Mouse (Mus musculus) stomach, embryonic 14.5 days (tissue): ENCODE results near the gene Catsper3. TPM values are rescaled to one million over a fixed set of nuclear protein-coding genes. Genes with fewer than 3 reads are reported as not detected.
A peak's percentile ranks its signal among the peaks of the same experiment; 100 is the strongest.

Experiments used
- ATAC-seq: fragments of 200-750 bp; cut with Nextera tagmentation; 2 replicates; pipeline ENCODE4 v1.8.0; 2017; ENCODE audit warnings: low read depth, moderate TSS enrichment; ENCODE audit not compliant: insufficient number of reproducible peaks, insufficient read depth, low FRiP score
- H3K27ac ChIP-seq: fragments of 300-500 bp; sonication (generic); 2 replicates; pipeline ENCODE4 v1.5.1; 2014; ENCODE audit warnings: mild to moderate bottlenecking, low read length, moderate library complexity, mixed read lengths
- H3K27me3 ChIP-seq: fragments of 300-500 bp; sonication (generic); 2 replicates; pipeline ENCODE4 v1.6.1; 2014; ENCODE audit warnings: low read length, control low read depth, mixed read lengths; ENCODE audit not compliant: control insufficient read depth, insufficient read depth
- H3K36me3 ChIP-seq: fragments of 300-500 bp; sonication (generic); 2 replicates; pipeline ENCODE4 v1.6.1; 2014; ENCODE audit warnings: mild to moderate bottlenecking, control low read depth, low read length, moderate library complexity, mixed read lengths; ENCODE audit not compliant: control insufficient read depth, insufficient read depth
- H3K4me1 ChIP-seq: fragments of 300-500 bp; sonication (generic); 2 replicates; pipeline ENCODE4 v1.6.1; 2014; ENCODE audit warnings: low read length, control low read depth, mixed read lengths; ENCODE audit not compliant: control insufficient read depth, insufficient read depth
- H3K4me2 ChIP-seq: fragments of 300-500 bp; sonication (generic); replicated peaks from 2 replicates; pipeline ENCODE4 v1.6.1; 2014; ENCODE audit warnings: low read depth, low read length, control low read depth
- H3K4me3 ChIP-seq: fragments of 300-500 bp; sonication (generic); 2 replicates; pipeline ENCODE4 v1.5.1; 2014; ENCODE audit warnings: low read depth, low read length, control low read depth
- H3K9ac ChIP-seq: fragments of 300-500 bp; sonication (generic); replicated peaks from 2 replicates; pipeline ENCODE4 v1.6.1; 2014; ENCODE audit warnings: low read depth, mild to moderate bottlenecking, control low read depth, low read length, moderate library complexity, mixed read lengths
- H3K9me3 ChIP-seq: fragments of 300-500 bp; sonication (generic); 2 replicates; pipeline ENCODE4 v1.6.1; 2016; ENCODE audit warnings: low read depth, low read length, control low read depth; ENCODE audit not compliant: control insufficient read depth
- WGBS: fragments of 180-500 bp; shearing (Covaris S2); extraction: QIAGEN DNeasy Blood & Tissue Kit; methylation state at CpG from one replicate; pipeline ENCODE4 v1.1.7; 2014; 5-methylcytosine and 5-hydroxymethylcytosine counted together
- polyA plus RNA-seq: library from polyadenylated mRNA; unstranded; fragments of >200 nt; fragmentation: Nextera tagmentation; extraction: Ambion mirVana; gene quantifications from 2 replicates; pipeline ENCODE4 v1.2.1, GENCODE M21; 2014

The Catsper3 gene
- polyA plus RNA-seq, 1 experiment from 2014 or later: 0.43 TPM

DNA sequence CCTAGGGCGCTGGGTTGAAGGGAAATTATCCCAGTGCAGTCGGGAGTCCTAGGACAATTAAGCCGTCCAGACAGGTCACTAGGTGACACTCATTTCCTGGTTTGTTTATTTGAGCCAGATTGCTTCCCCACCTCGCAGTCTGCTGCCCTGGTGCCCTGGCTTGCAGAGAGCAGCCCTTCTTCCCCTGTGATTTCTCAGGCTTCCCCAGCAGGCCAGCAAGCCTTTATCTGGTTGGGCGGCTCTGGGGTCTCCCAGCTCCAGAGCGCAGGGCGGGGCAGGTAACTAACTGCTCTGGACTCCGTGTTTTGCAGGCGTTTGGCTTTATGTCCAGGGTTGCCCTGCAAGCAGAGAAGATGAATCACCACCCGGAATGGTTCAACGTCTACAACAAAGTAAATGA, 9.3 kb upstream of the Catsper3 start:
- no peak for ATAC-seq
- no peaks in the 10 kb centered on the region for H3K9me3 ChIP-seq
- no peak overlapping the region for H3K4me3 ChIP-seq
- H3K27ac ChIP-seq: no peak overlapping the region
- H3K27me3 ChIP-seq: no peaks in the 10 kb centered on the region
- 12% methylated on average over 11 of the region's 11 CpGs for WGBS
- no peaks in the 10 kb centered on the region for H3K36me3 ChIP-seq
- H3K4me1 ChIP-seq: no peaks in the 10 kb centered on the region
- no peak overlapping the region for H3K9ac ChIP-seq
- H3K4me2 ChIP-seq: no peak overlapping the region

DNA sequence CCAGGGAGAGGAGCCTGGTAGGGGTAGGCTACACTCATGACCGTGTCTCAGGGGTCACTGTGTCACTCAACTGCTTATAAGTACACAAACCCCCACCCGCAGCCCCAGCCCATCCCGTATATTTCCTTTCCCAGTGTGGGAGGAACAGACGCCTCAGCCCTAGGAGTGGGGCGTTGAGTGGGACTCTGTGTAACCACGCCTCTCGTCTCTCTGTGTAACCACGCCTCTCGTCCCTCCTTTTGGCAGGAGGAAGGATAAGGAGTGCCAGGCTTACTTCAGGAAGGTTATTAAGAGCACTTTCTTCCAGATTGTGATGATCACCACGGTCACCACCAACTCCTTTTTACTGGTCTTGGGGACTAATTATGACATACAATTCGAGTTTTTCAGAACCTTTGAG, 1.8 kb downstream of the Catsper3 start:
- H3K9me3 ChIP-seq: no peaks in the 10 kb centered on the region
- H3K4me1 ChIP-seq: no peaks in the 10 kb centered on the region
- no peak overlapping the region for H3K4me3 ChIP-seq
- no peaks in the 10 kb centered on the region for H3K27me3 ChIP-seq
- H3K4me2 ChIP-seq: no peak overlapping the region
- ATAC-seq: peak; percentile 74; the same call in 1 of the 2 replicates
- H3K36me3 ChIP-seq: no peaks in the 10 kb centered on the region
- 53% methylated on average over 11 of the region's 11 CpGs for WGBS
- no peak overlapping the region for H3K27ac ChIP-seq
- no peak overlapping the region for H3K9ac ChIP-seq

DNA sequence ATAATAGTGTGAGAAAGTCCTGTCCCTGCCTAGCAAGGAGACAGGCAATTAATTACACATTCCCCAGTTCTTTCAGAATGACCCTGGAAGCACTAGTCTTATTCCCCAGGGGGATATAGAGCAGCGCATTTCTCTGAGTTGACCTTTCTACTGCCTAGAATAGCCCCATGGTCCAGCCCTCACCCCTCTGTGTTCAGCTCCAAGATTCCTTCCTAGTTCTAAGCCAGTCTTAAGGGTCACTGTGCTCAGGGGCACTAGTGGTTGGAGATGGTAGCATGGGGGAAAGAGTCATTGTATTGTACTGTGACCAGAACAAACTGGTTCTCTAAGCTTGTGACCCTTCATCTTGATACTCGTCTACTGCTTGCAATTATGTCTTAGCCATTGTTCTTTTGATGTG, 16.9 kb downstream of the Catsper3 start:
- ATAC-seq: no peak
- Histone ChIP-seq H3K27me3 (no peaks in the 10 kb centered on the region), H3K9ac (no peak overlapping the region), H3K27ac (no peak overlapping the region), H3K36me3 (no peaks in the 10 kb centered on the region), H3K4me2 (no peak overlapping the region), H3K4me1 (no peaks in the 10 kb centered on the region), H3K9me3 (no peaks in the 10 kb centered on the region), H3K4me3 (no peak overlapping the region)
- WGBS: 75% methylated on average over 2 of the region's 2 CpGs

DNA sequence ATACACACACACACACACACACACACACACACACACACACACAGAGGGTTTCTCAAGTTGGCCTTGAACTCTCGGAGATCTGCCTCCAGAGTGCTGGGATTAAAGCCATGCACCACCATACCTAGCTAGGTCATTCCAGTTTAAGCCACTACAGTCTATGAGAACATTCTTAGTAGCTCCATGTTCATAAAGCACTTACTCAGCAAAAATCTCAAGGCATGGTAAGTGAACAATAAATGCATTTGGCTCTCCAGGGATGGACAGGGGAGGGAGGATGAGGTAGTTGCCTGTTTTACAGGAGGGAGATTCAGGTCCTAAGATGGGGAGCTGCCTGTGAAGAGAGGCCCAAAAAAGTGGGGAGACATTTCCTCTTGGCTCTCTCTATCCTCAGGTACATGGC, 19.6 kb downstream of the Catsper3 start:
- no peak for ATAC-seq

GRCm38 (mm10) chr13:55809041-55809623, 24.8 kb downstream of the Catsper3 start:
- Histone ChIP-seq H3K9ac (no peak overlapping the region), H3K27ac (no peak overlapping the region), H3K4me1 (peaks cover 2% of the 10 kb centered on the region; the same call in 1 of the 2 replicates), H3K27me3 (no peaks in the 10 kb centered on the region), H3K9me3 (no peaks in the 10 kb centered on the region), H3K36me3 (no peaks in the 10 kb centered on the region), H3K4me3 (no peak overlapping the region), H3K4me2 (no peak overlapping the region)
- 69% methylated on average over 7 of the region's 7 CpGs for WGBS
- no peak for ATAC-seq

More for the DNA sequence above, 19.6 kb downstream of the Catsper3 start:
- Histone ChIP-seq H3K27me3 (no peaks in the 10 kb centered on the region), H3K4me3 (no peak overlapping the region), H3K36me3 (no peaks in the 10 kb centered on the region), H3K27ac (no peak overlapping the region), H3K4me2 (no peak overlapping the region), H3K4me1 (no peaks in the 10 kb centered on the region), H3K9ac (no peak overlapping the region), H3K9me3 (no peaks in the 10 kb centered on the region)
- WGBS: 89% methylated on average over 1 of the region's 1 CpGs

DNA sequence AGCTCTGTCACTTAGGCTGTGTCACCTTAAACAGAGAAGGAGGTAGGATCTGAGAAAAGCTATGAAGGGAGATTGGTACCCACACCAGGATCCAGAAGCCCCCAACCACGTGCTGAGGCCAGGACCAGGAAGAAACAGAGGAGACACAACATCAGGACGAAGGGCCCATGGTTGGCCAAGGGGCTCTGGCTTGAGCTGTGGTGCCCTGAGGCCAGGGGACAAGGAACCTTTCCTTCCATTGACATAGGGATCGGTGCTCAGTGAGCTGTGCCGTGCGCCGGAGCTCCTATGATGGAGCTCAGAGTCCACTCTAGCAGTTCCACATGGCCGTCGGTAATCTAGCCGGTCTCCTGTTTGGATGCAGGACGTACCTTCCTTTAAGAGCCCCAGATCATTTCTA, 25.3 kb downstream of the Catsper3 start:
- H3K4me2 ChIP-seq: no peak overlapping the region
- H3K9me3 ChIP-seq: no peaks in the 10 kb centered on the region
- WGBS: 95% methylated on average over 10 of the region's 10 CpGs
- H3K9ac ChIP-seq: no peak overlapping the region
- ATAC-seq: no peak
- no peak overlapping the region for H3K4me3 ChIP-seq
- no peak overlapping the region for H3K27ac ChIP-seq
- no peaks in the 10 kb centered on the region for H3K36me3 ChIP-seq
- H3K27me3 ChIP-seq: no peaks in the 10 kb centered on the region
- H3K4me1 ChIP-seq: peaks cover 2% of the 10 kb centered on the region; the same call in 1 of the 2 replicates

- no peak overlapping the region for H3K27ac ChIP-seq
- no peak overlapping the region for H3K4me2 ChIP-seq
- H3K4me3 ChIP-seq: no peak overlapping the region
- no peak; the same call in 1 of the 2 replicates for ATAC-seq
- no peaks in the 10 kb centered on the region for H3K27me3 ChIP-seq
- H3K36me3 ChIP-seq: no peaks in the 10 kb centered on the region
- no peaks in the 10 kb centered on the region for H3K9me3 ChIP-seq
- H3K9ac ChIP-seq: no peak overlapping the region
- WGBS: 70% methylated on average over 5 of the region's 5 CpGs
- H3K4me1 ChIP-seq: peaks cover 2% of the 10 kb centered on the region; the same call in 1 of the 2 replicates
Observed at GRCm38 (mm10) chr13:55810947-55811346, 26.6 kb downstream of the Catsper3 start.

DNA sequence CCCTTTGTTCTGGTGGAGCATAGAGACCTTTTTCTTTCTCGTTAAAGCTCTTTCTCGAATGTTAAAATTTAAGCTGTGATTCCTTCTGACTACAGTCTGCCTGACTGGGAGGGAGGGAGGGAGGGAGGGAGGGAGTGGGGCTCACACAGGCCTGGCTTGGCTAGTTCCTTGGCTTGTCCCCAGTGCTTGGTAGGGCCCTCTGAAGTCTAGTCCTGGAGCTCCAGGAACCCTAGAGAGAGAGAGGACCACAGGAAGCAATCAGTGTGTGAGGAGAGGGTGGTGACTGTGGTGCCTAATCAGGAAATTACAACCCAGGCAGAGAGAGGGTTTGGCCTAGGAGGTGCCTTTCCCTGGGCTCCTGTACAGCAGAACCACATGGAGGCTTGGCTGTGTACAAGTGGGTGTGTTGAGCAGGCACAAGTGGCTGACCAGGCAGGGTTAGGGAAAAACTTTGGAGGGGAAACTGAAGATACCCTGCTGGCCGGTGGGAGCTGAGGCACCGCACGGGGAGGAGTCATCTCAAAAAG, 29.2 kb downstream of the Catsper3 start:
- H3K4me2 ChIP-seq: no peak overlapping the region
- H3K36me3 ChIP-seq: no peaks in the 10 kb centered on the region
- H3K9me3 ChIP-seq: no peaks in the 10 kb centered on the region
- H3K27me3 ChIP-seq: no peaks in the 10 kb centered on the region
- peaks cover 2% of the 10 kb centered on the region; the same call in 1 of the 2 replicates for H3K4me1 ChIP-seq
- WGBS: 59% methylated on average over 5 of the region's 5 CpGs
- no peak overlapping the region for H3K4me3 ChIP-seq
- no peak overlapping the region for H3K9ac ChIP-seq
- ATAC-seq: no peak
- no peak overlapping the region for H3K27ac ChIP-seq

GRCm38 (mm10) chr13:55814834-55815233, 30.5 kb downstream of the Catsper3 start:
- peaks cover 2% of the 10 kb centered on the region; the same call in 1 of the 2 replicates for H3K4me1 ChIP-seq
- no peak overlapping the region for H3K4me3 ChIP-seq
- H3K4me2 ChIP-seq: no peak overlapping the region
- no peak for ATAC-seq
- 85% methylated on average over 6 of the region's 6 CpGs for WGBS
- H3K9ac ChIP-seq: no peak overlapping the region
- no peak overlapping the region for H3K27ac ChIP-seq
- H3K9me3 ChIP-seq: no peaks in the 10 kb centered on the region
- H3K36me3 ChIP-seq: no peaks in the 10 kb centered on the region
- no peaks in the 10 kb centered on the region for H3K27me3 ChIP-seq
